Mouse (Mus musculus) NIH3T3 (cell line): ENCODE results near the gene Tomm7.
A peak's percentile ranks its signal among the peaks of the same experiment; 100 is the strongest.
"Not testable (repeated sequence)": the region's sequence is repeated elsewhere in the genome, so short reads cannot be mapped to it uniquely, and the experiment has no call there.

ENCODE experiments used
- DNase-seq: peaks from one replicate; pipeline ENCODE4 v3.0.0-alpha.2; 2012; ENCODE audit warnings: low read depth

Gene Tomm7

GRCm38 (mm10) chr5:23851160-23851555 lies 7.2 kb upstream of the Tomm7 start:
- peak; percentile 27 for DNase-seq

- DNase-seq = peak; percentile 95
Measured at GRCm38 (mm10) chr5:23850345-23851159, 6.6 kb upstream of the Tomm7 start.

GRCm38 (mm10) chr5:23845141-23845540 lies 1.2 kb upstream of the Tomm7 start:
- no peak for DNase-seq

DNA sequence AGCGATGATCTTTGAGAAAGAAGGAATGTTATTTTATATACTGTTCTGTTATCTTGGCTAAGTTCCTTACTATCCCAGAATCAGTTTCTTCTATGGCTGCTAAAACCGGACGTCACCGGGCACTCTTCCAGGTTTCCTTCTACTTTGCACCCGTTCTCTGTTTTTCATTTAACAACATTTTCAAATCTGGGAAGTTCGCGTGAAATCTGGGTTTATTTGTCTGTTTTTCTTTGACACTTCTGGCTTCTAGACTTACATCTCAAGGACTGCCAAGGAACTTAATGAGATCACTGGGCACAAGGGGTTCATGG lies 525 bp upstream of the Tomm7 start:
- DNase-seq = no peak

- DNase-seq = no peak
Measured at GRCm38 (mm10) chr5:23838158-23838557, 5.8 kb downstream of the Tomm7 start.

GRCm38 (mm10) chr5:23835691-23836090 lies 8.3 kb downstream of the Tomm7 start:
- DNase-seq = not testable (repeated sequence)

DNA sequence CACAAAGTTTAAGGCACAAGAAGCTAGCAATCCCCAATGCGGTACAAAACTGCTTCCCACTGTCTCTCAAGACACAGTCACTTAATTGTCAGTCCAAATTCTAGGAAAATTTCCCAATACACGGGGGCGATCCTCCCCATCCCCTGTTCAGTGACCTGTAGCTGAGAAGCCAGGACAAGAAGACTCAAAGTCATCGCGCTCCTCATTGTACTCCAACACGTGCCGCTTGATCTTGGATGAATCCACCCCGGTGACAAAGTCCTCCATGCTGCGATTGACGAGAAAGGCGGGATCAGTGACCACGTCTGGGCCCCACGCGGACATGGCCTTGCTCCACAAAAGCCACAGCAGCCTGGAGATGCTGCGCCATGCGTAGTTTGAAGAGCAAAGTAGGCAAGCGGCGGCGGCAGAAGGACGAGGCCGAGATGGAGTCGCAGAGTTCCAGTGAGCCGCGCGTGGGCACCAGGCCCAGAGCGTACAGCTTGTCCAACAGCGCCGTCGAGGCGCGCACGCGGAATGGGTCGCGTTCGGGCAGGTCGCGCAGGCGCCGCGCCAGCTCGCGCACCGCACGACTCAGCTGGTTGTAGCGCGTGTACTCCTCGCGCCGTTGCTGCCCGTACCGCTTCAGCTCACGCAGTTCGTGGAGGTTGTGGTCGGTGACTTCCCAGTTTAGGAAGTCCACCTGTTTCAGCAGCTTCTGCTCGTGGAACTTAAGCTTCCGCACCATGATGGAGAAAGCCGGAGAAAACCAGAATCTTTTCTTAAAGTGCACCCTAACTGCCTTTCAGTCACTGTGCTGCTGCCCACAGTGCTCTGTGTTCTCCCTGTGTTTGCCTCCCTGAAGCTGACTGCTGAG lies 12.8 kb downstream of the Tomm7 start:
- no peak for DNase-seq

GRCm38 (mm10) chr5:23826321-23827004 lies 17.5 kb downstream of the Tomm7 start:
- DNase-seq = peak; percentile 88

GRCm38 (mm10) chr5:23824171-23824733 lies 19.7 kb downstream of the Tomm7 start:
- no peak for DNase-seq

DNA sequence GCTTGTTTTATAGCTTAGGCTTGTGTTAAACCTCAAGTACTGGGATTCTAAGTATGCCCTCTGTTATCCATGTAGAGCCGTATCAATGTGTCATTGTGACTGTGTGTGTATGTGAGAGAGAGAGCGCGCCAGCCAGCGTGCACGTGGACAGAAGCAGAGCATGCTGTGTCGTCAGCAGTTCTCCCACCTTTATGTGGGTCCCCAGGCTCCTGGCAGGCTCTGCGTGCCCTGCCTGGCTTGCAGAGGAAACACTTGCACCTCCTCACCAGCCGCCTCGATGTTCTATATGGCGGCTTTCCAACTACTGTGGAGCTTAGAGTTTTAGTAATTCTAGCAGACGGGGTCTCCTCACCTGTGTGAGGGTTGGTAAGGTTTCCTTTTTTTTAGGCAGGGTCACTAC lies 21.7 kb downstream of the Tomm7 start:
- DNase-seq = no peak

DNA sequence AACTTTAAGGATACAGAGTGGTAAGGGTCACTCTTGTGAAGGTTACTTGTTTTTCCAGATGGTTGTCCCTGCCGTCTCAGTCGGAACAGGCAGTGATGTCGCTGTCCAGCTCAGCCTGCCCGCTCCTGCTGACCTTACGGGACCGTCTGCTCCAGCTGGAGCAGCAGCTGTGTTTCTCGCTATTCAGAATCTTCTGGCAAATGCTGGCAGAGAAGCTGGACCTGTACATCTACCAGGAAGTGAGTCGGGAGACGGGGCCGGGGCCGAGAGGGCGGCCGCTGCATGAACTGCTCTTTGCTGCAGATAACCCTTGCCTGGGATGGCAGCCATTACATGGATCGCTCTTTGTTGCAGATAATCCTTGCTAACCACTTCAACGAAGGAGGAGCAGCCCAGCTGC lies 27.3 kb downstream of the Tomm7 start:
- no peak for DNase-seq

DNA sequence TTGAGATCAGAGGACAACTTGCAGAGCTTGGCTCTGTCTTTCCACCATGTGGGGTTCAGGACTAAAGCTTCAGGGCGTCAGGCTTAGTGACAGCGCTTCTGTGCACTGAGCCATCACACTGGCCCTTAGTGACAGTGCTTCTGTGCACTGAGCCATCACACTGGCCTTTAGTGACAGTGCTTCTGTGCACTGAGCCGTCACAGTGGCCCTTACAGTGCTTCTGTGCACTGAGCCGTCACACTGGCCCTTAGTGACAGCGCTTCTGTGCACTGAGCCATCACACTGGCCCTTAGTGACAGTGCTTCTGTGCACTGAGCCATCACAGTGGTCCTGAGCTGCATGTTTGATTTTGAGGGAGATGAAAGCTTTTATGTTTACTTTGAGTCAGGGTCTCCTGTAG lies 29.1 kb downstream of the Tomm7 start:
- no peak for DNase-seq

GRCm38 (mm10) chr5:23792726-23793125 lies 51.2 kb downstream of the Tomm7 start:
- DNase-seq = peak; percentile 60

DNA sequence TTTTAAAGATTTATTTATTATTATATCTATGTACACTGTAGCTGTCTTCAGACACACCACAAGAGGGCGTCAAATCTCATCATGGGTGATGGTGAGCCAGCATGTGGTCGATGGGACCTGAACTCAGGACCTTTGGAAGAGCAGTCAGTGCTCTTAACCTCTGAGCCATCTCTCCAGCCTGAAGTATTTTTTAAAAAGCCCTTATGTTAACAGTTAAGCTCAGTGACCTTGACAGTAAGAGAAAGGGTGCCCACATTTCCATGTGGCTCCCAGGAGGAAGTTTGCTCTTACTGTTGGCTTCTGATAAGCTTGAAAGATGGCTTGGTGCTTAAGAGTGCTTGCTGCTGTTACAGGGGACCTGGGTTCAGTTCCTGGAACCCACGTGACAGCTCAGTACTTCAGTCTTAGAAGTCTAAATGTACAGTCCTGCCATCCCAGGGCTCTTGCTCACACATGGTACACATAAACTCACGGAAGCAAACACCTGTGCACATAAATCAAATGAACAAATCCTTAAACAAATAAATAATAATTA lies 54.8 kb downstream of the Tomm7 start:
- DNase-seq = no peak
